Mouse (Mus musculus) heart, postnatal 36 days (tissue): ENCODE measurements around the gene Rusc2. TPM values are rescaled to one million over a fixed set of nuclear protein-coding genes. Genes with fewer than 3 reads are reported as not detected.

Experiments used
- DNase-seq, 2 experiments: peaks; one replicate each; pipeline ENCODE4 v3.0.0; 2021 to 2022
- intact Hi-C: fragments of 180-260 bp; cut with DNase I; formaldehyde crosslinking; loops from one replicate; pipeline ENCODE4 v1.15.1; 2025
- total RNA-seq, 2 experiments: library from RNA; stranded (reverse); gene quantifications; 2 replicates each; pipeline ENCODE4 v1.2.3; 2021

The Rusc2 gene
- total RNA-seq, 2 experiments from 2014 or later: 45.5 to 46.0 TPM

- no peak for DNase-seq
- intact Hi-C loops: no loop called here
Measured at GRCm38 (mm10) chr4:43407071-43407920, 25.5 kb downstream of the Rusc2 start.

- DNase-seq: no peak
- intact Hi-C loops: no loop called here
Measured at GRCm38 (mm10) chr4:43414761-43415160, 33.0 kb downstream of the Rusc2 start.

- DNase-seq: peak in 1 of 2 experiments; percentile 17
- intact Hi-C loops: no loop called here
Measured at GRCm38 (mm10) chr4:43415221-43416070, 33.7 kb downstream of the Rusc2 start.

GRCm38 (mm10) chr4:43416071-43416490 is 34.3 kb downstream of the Rusc2 start:
- intact Hi-C loops: no loop called here
- peak in 1 of 2 experiments; percentile 2 for DNase-seq

GRCm38 (mm10) chr4:43417269-43418062 is 35.7 kb downstream of the Rusc2 start:
- DNase-seq: peak in 1 of 2 experiments; percentile 4
- intact Hi-C loops: loop anchor here (1.0 kb wide), 1 partner anchor 9 kb away; no protein-coding TSS in a partner anchor

- intact Hi-C loops: no loop called here
- peak in 1 of 2 experiments; percentile 2 for DNase-seq
Measured at GRCm38 (mm10) chr4:43418450-43418849, 36.7 kb downstream of the Rusc2 start.

- intact Hi-C loops: no loop called here
- DNase-seq: peak in 1 of 2 experiments; percentile 51
Measured at GRCm38 (mm10) chr4:43418973-43419656, 37.3 kb downstream of the Rusc2 start.

- peak in 1 of 2 experiments; percentile 18 for DNase-seq
Measured at GRCm38 (mm10) chr4:43419801-43420281, 38.1 kb downstream of the Rusc2 start.

GRCm38 (mm10) chr4:43420305-43420704 is 38.5 kb downstream of the Rusc2 start:
- intact Hi-C loops: loop anchor here (1.0 to 10.0 kb wide), 3 partner anchors 39 to 444 kb away; partner anchors contain the start of genes Atp8b5 and Rusc2
- peak; percentile 84 to 87 for DNase-seq

More at GRCm38 (mm10) chr4:43419801-43420281, 38.1 kb downstream of the Rusc2 start:
- intact Hi-C loops: loop anchor here (1.0 to 10.0 kb wide), 3 partner anchors 39 to 445 kb away; partner anchors contain the start of genes Atp8b5 and Rusc2

- intact Hi-C loops: loop anchor here (1.0 to 10.0 kb wide), 2 partner anchors 68 to 443 kb away; no protein-coding TSS in a partner anchor
- DNase-seq: no peak
Measured at GRCm38 (mm10) chr4:43421632-43422240, 40.0 kb downstream of the Rusc2 start.

- intact Hi-C loops: loop anchor here (10.0 kb wide), 1 partner anchor 441 kb away; no protein-coding TSS in a partner anchor
- no peak for DNase-seq
Measured at GRCm38 (mm10) chr4:43423267-43423934, 41.6 kb downstream of the Rusc2 start.

GRCm38 (mm10) chr4:43424072-43424471 is 42.3 kb downstream of the Rusc2 start:
- no peak for DNase-seq
- intact Hi-C loops: loop anchor here (10.0 kb wide), 1 partner anchor 441 kb away; no protein-coding TSS in a partner anchor

- no peak for DNase-seq
- intact Hi-C loops: loop anchor here (10.0 kb wide), 1 partner anchor 440 kb away; no protein-coding TSS in a partner anchor
Measured at GRCm38 (mm10) chr4:43425197-43425596, 43.4 kb downstream of the Rusc2 start.

- DNase-seq: no peak
- intact Hi-C loops: loop anchor here (10.0 kb wide), 1 partner anchor 439 kb away; no protein-coding TSS in a partner anchor
Measured at GRCm38 (mm10) chr4:43425648-43426380, 44.0 kb downstream of the Rusc2 start.

- DNase-seq: no peak
- intact Hi-C loops: loop anchor here (10.0 kb wide), 1 partner anchor 438 kb away; no protein-coding TSS in a partner anchor
Measured at GRCm38 (mm10) chr4:43426487-43426886, 44.7 kb downstream of the Rusc2 start.

GRCm38 (mm10) chr4:43427501-43428179 is 45.9 kb downstream of the Rusc2 start:
- intact Hi-C loops: loop anchor here (10.0 kb wide), 1 partner anchor 437 kb away; no protein-coding TSS in a partner anchor
- no peak for DNase-seq
